Mouse (Mus musculus) liver, embryonic 14.5 days (tissue): ENCODE measurements around the gene Gtf3a.

Experiments used
- CTCF ChIP-seq: IDR thresholded peaks from 2 replicates; pipeline ENCODE4 v1.5.1; 2016; ENCODE audit warnings: antibody characterized with exemption, low read depth, control low read depth
- EP300 ChIP-seq: IDR thresholded peaks from 2 replicates; pipeline ENCODE4 v1.6.1; 2016; ENCODE audit warnings: antibody characterized with exemption, low read depth

DNA sequence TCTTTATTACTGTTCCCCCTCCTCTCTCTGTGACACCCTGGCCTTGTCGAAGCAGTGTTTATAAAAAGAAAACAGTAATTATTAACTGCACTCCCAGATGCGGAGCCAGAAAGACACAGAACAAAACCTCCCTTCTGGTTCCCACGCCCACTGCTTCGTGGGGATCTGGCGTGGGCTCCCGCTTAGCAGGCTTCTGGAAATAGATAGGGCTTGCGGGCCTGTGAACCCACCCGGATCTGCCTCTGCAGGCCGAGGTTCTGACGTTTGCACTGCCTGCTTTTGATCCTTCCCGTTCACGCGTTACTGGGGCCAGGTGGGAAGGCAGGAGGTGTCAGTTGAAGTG, 26.3 kb downstream of the Gtf3a start:
- no peak for TF ChIP-seq EP300
- TF ChIP-seq CTCF, result no peak
